Mouse (Mus musculus): ENCODE data around the gene Gng11. TPM values are rescaled to one million over a fixed set of nuclear protein-coding genes. Genes with fewer than 3 reads are reported as not detected.

Gene Gng11
- polyA plus RNA-seq (2012; rRNA removed), result 8.8 and 12.1 TPM in 2 replicates

GRCm38 (mm10) chr6:4003890-4004306, at the start of gene Gng11:
TSS of gene Gng11 (plus strand) at chr6:4003904.

GRCm38 (mm10) chr6:3988750-3989149, 15.0 kb upstream of the Gng11 start, which contains the start of gene Tfpi2:
TSS of gene Tfpi2 (minus strand) at chr6:3988919.

GRCm38 (mm10) chr6:3993492-3993891, 10.2 kb upstream of the Gng11 start, which contains the start of gene Gngt1:
TSS of gene Gngt1 (plus strand) at chr6:3993792.

Other genes with a start within 250 kb of the Gng11 start
- 4.4 and 5.0 TPM in 2 replicates for gene Calcr, start 239.2 kb upstream of the Gng11 start, polyA plus RNA-seq (2012; rRNA removed)
- 0.36 and 0.74 TPM in 2 replicates for gene Tfpi2, start 15.0 kb upstream of the Gng11 start, polyA plus RNA-seq (2012; rRNA removed)
- not detected in 2 replicates for gene Gngt1, start 10.1 kb upstream of the Gng11 start, polyA plus RNA-seq (2012; rRNA removed)
- 19.0 and 23.5 TPM in 2 replicates for gene Bet1, start 83.1 kb downstream of the Gng11 start, polyA plus RNA-seq (2012; rRNA removed)

Measured in central nervous system, embryonic 18 days (tissue).